Mouse (Mus musculus): Measurements from ENCODE around the gene Nfkbiz.
A peak's percentile ranks its signal among the peaks of the same experiment; 100 is the strongest.

Gene Nfkbiz

DNA sequence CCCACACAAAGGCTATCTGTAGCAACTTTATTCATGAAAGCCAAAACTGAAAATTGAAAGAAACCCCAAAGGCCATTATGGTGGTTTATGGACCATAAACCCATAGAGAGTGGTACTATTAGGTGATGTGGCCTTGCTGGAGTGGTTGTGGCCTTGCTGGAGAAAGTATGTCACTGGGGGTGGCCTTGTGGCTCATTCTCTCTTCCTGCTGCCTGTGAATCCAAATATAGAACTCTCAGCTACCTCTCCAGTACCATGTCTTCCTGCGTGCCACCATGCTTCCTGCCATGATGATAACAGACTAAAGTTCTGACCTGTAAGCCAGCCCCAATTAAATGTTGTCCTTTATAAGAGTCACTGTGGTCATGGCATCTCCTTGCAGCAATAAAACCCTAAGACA is 33.9 kb downstream of the Nfkbiz start:
- DNase-seq (ENCODE audit: low read depth, low spot score): no peak

DNA sequence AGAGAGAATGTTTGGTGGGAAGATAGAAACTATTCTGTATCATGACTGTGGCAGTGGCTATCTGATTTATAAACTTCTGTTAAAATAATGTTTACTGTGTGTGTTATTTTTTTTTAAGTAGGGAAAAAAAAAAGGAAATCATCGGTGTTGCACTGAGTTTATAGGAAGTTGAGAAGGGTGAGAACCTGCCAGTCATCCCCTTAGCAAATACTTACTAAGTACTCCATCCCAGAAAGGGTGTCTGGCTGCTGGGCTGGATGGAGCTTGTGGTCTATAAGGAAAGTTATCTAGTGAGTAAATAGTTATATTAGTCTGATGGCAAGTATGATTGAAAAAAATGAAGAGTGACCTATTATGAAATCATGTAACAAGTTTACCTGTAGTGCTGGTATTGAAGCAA is 37.1 kb downstream of the Nfkbiz start:
- DNase-seq (ENCODE audit: low read depth, low spot score): no peak

- peak; percentile 49 for DNase-seq (ENCODE audit: low read depth, low spot score)
Measured at GRCm38 (mm10) chr16:55798845-55799244, 39.9 kb downstream of the Nfkbiz start.

- DNase-seq (ENCODE audit: low read depth, low spot score): no peak
Measured at GRCm38 (mm10) chr16:55790326-55790725, 48.4 kb downstream of the Nfkbiz start.

DNA sequence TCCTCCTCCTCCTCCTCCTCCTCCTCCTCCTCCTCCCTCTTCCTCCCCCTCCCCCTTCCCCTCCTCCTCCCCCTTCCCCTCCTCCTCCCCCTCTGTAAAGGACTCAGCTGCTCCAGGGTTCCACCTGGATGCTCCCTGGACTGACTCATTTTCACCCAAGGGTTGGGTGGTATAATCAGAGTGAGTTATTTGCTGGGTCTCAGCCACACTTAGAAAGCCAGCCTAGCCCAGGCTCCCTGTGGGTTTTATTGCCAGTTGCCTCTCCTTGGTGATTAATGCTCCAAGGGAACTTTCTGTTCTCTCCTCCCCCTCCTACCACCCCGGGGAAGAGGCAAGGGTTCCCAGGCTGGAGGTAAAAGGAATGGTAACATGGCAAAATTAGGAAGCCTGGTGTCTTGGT is 49.4 kb downstream of the Nfkbiz start:
- peak; percentile 76 for DNase-seq (ENCODE audit: low read depth, low spot score)

DNA sequence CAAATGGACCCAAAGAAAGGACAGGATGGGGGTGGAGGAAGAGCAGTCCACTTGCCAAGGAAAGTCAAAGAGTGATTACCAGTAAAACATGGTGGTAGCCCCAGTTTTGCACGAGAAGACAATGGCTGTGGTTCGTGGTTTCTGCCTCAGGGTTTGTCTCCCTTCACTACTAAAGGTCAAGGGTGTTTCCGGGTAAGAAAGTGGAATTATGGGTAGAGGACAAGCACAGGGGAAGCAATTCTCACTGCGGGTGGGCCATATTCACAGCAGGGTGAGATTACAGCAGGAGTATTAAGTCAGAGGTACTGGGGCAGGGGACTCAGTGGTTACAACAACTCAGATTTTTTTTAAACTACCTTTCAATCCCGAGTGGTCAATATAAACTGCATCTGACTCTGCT is 50.0 kb downstream of the Nfkbiz start:
- DNase-seq (ENCODE audit: low read depth, low spot score): no peak

DNA sequence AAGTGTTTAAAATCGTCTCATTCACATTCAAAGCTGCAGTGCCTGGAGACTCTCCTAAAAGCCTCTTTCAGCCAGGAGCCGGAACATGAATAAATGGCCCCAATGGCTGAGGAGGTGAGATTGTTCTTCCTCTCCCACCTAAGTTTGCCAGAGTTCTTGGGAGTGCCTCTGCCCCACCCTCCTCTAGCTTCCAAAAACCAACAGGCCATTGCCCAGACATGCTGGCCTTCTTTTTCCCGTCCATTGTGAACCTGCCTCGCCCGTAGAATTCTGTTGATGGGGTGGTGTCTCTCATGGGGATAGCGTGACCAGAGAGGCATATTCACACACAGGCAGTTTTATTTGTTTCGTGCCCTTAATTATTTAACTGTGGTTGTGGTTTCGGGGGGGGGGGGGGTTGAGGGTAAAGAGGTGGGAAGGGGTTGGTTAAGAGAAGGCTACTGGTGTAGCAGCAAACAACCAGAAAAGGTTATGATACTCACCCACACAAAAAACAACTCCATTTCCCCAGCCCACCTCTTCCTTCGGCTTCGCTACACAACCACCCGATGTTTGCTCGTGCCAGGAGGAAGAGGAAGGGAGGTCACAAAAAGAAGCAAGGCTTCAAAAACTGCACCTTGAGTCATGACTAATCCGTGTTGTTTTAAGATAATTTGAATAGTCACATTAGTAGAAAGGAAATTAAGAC is 51.2 kb downstream of the Nfkbiz start:
- DNase-seq (ENCODE audit: low read depth, low spot score): no peak

DNA sequence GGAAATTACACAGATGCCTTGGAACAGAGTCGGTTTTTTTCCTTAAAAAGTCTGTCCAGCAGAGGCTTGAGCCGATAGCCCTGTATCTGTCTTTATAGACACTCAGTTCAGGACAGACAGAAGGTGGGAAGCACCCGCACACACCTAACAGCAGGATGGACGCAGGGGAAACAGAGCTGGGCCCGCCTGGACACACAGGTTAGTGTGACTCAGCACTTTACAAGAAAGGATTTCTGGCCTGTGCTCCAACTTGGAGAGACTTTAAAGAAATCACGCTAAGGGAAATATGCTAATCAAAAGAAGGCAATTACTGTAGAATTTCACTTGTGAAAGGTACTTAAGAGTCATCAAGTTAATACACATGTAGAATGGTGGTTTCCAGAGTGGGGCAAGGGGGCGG is 54.3 kb downstream of the Nfkbiz start:
- no peak for DNase-seq (ENCODE audit: low read depth, low spot score)

- no peak for DNase-seq (ENCODE audit: low read depth, low spot score)
Measured at GRCm38 (mm10) chr16:55783923-55784322, 54.8 kb downstream of the Nfkbiz start.

DNA sequence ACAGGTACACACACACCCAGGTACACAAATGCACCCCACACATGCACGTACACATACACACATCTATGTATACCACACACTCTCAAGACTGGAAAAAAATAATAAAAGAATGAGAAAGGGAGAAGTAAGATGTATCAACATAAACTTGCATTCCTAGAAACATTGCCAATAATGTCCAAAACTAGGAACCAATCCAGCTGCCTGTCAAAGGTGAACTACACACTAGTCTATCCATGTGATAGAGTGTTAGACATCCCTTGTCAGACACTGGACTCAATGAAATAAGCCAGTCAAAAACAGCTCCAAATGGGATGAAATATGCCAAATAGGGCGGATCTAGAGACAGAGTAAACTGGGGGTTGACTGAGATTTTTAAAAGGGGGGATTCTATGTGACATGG is 55.8 kb downstream of the Nfkbiz start:
- DNase-seq (ENCODE audit: low read depth, low spot score): peak; percentile 76

- DNase-seq (ENCODE audit: low read depth, low spot score): no peak
Measured at GRCm38 (mm10) chr16:55781809-55782208, 56.9 kb downstream of the Nfkbiz start.

GRCm38 (mm10) chr16:55780958-55781558 is 57.6 kb downstream of the Nfkbiz start:
- no peak for DNase-seq (ENCODE audit: low read depth, low spot score)

DNA sequence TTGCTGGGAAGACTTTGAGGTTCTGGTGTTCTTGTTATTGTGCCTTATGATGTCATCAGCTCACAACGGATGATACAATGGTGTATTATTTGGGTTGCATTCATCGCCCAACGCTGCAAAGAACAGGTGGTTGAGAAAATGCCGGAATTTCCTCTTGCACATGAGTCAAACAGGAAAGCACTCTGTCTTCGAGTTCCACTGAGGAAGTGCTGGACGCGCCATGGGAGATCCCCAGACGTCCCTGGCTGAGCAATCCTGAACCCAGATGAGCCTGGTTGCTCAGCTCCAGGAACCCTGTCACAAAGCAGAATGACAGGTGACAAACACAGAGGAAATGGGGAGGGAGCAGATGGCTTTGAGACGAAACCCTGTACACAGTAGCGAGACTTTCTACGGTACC is 62.4 kb downstream of the Nfkbiz start:
- no peak for DNase-seq (ENCODE audit: low read depth, low spot score)

GRCm38 (mm10) chr16:55770247-55770646 is 68.5 kb downstream of the Nfkbiz start:
- DNase-seq (ENCODE audit: low read depth, low spot score): no peak
